Mouse (Mus musculus): ENCODE measurements around the gene Skiv2l. TPM values are rescaled to one million over a fixed set of nuclear protein-coding genes. Genes with fewer than 3 reads are reported as not detected.
"Not testable (repeated sequence)": the region's sequence is repeated elsewhere in the genome, so short reads cannot be mapped to it uniquely, and the experiment has no call there.

Gene Skiv2l
- total and polyA plus RNA-seq, 2 experiments, result 32.0 to 61.7 TPM

- no peaks in the 10 kb centered on the region for H3K36me3 ChIP-seq (ENCODE audit: control insufficient read depth, insufficient read depth, low read length)
- peak; percentile 95 for DNase-seq (ENCODE audit: extremely low read depth, low read depth, low spot score)
- peaks cover 12% of the 10 kb centered on the region for H3K4me1 ChIP-seq (ENCODE audit: control insufficient read depth, insufficient read depth, low read length)
- no peaks in the 10 kb centered on the region for H3K27me3 ChIP-seq (ENCODE audit: control insufficient read depth, insufficient read depth, low read length)
- no peaks in the 10 kb centered on the region for H3K79me2 ChIP-seq (ENCODE audit: control insufficient read depth, insufficient read depth, low read length)
- no peak overlapping the region for H3K9ac ChIP-seq (ENCODE audit: low read depth, low read length)
- peak overlapping the region; percentile 32 for H3K27ac ChIP-seq (replicated peaks; ENCODE audit: insufficient read depth, low read depth, low read length)
- 24% methylated on average over 7 of the region's 7 CpGs for WGBS
- no peak for TF ChIP-seq CTCF (IDR thresholded peaks at IDR 0.05; ENCODE audit: low read depth, low read length)
- TF ChIP-seq POLR2A (IDR thresholded peaks at IDR 0.05; ENCODE audit: extremely low read depth, insufficient read depth, low read length), result no peak
- no peak overlapping the region for H3K4me3 ChIP-seq (ENCODE audit: insufficient read depth, low read depth, low read length)
Measured at GRCm38 (mm10) chr17:34814818-34815370, 35.1 kb downstream of the Skiv2l start.

GRCm38 (mm10) chr17:34813747-34814146, 36.3 kb downstream of the Skiv2l start:
- H3K27me3 ChIP-seq (ENCODE audit: control insufficient read depth, insufficient read depth, low read length); H3K9ac ChIP-seq (ENCODE audit: low read depth, low read length); H3K4me3 ChIP-seq (ENCODE audit: insufficient read depth, low read depth, low read length); H3K36me3 ChIP-seq (ENCODE audit: control insufficient read depth, insufficient read depth, low read length); H3K27ac ChIP-seq (replicated peaks; ENCODE audit: insufficient read depth, low read depth, low read length); DNase-seq (ENCODE audit: extremely low read depth, low read depth, low spot score); H3K79me2 ChIP-seq (ENCODE audit: control insufficient read depth, insufficient read depth, low read length): not testable (repeated sequence)
- WGBS, result 68% methylated on average over 12 of the region's 12 CpGs
- peak; percentile 83 for TF ChIP-seq CTCF (IDR thresholded peaks at IDR 0.05; ENCODE audit: low read depth, low read length)
- H3K4me1 ChIP-seq (ENCODE audit: control insufficient read depth, insufficient read depth, low read length), result peaks cover 15% of the 10 kb centered on the region

GRCm38 (mm10) chr17:34811275-34811674, 38.7 kb downstream of the Skiv2l start:
- Histone ChIP-seq H3K79me2 (ENCODE audit: control insufficient read depth, insufficient read depth, low read length) (no peaks in the 10 kb centered on the region), H3K36me3 (ENCODE audit: control insufficient read depth, insufficient read depth, low read length) (no peaks in the 10 kb centered on the region), H3K4me1 (ENCODE audit: control insufficient read depth, insufficient read depth, low read length) (peaks cover 20% of the 10 kb centered on the region), H3K9ac (ENCODE audit: low read depth, low read length) (no peak overlapping the region), H3K27me3 (ENCODE audit: control insufficient read depth, insufficient read depth, low read length) (no peaks in the 10 kb centered on the region), H3K4me3 (ENCODE audit: insufficient read depth, low read depth, low read length) (no peak overlapping the region), H3K27ac (replicated peaks; ENCODE audit: insufficient read depth, low read depth, low read length) (no peak overlapping the region)
- DNase-seq (ENCODE audit: extremely low read depth, low read depth, low spot score), result no peak
- no peak for TF ChIP-seq CTCF (IDR thresholded peaks at IDR 0.05; ENCODE audit: low read depth, low read length)
- TF ChIP-seq POLR2A (IDR thresholded peaks at IDR 0.05; ENCODE audit: extremely low read depth, insufficient read depth, low read length), result no peak
- 74% methylated on average over 15 of the region's 15 CpGs for WGBS

- not testable (repeated sequence) for H3K27me3 ChIP-seq (ENCODE audit: control insufficient read depth, insufficient read depth, low read length); H3K4me3 ChIP-seq (ENCODE audit: insufficient read depth, low read depth, low read length); H3K79me2 ChIP-seq (ENCODE audit: control insufficient read depth, insufficient read depth, low read length); H3K9ac ChIP-seq (ENCODE audit: low read depth, low read length); H3K36me3 ChIP-seq (ENCODE audit: control insufficient read depth, insufficient read depth, low read length); H3K27ac ChIP-seq (replicated peaks; ENCODE audit: insufficient read depth, low read depth, low read length)
- H3K4me1 ChIP-seq (ENCODE audit: control insufficient read depth, insufficient read depth, low read length), result peaks cover 20% of the 10 kb centered on the region
- 30% methylated on average over 8 of the region's 8 CpGs for WGBS
- DNase-seq (ENCODE audit: extremely low read depth, low read depth, low spot score), result peak; percentile 53
Measured at GRCm38 (mm10) chr17:34810811-34811210, 39.2 kb downstream of the Skiv2l start.

- not testable (repeated sequence) for H3K79me2 ChIP-seq (ENCODE audit: control insufficient read depth, insufficient read depth, low read length); H3K9ac ChIP-seq (ENCODE audit: low read depth, low read length); DNase-seq (ENCODE audit: extremely low read depth, low read depth, low spot score); H3K27me3 ChIP-seq (ENCODE audit: control insufficient read depth, insufficient read depth, low read length); H3K4me3 ChIP-seq (ENCODE audit: insufficient read depth, low read depth, low read length); H3K36me3 ChIP-seq (ENCODE audit: control insufficient read depth, insufficient read depth, low read length)
- H3K4me1 ChIP-seq (ENCODE audit: control insufficient read depth, insufficient read depth, low read length), result peaks cover 20% of the 10 kb centered on the region
- 88% methylated on average over 5 of the region's 5 CpGs for WGBS
- H3K27ac ChIP-seq (replicated peaks; ENCODE audit: insufficient read depth, low read depth, low read length), result peak overlapping the region; percentile 26; the same call in 1 of the 2 replicates
Measured at GRCm38 (mm10) chr17:34810411-34810810, 39.6 kb downstream of the Skiv2l start.

GRCm38 (mm10) chr17:34808599-34809205, 41.3 kb downstream of the Skiv2l start:
- peak overlapping the region; percentile 88 for H3K27ac ChIP-seq (replicated peaks; ENCODE audit: insufficient read depth, low read depth, low read length)
- DNase-seq (ENCODE audit: extremely low read depth, low read depth, low spot score), result peak; percentile 97
- TF ChIP-seq POLR2A (IDR thresholded peaks at IDR 0.05; ENCODE audit: extremely low read depth, insufficient read depth, low read length), result no peak
- no peak for TF ChIP-seq CTCF (IDR thresholded peaks at IDR 0.05; ENCODE audit: low read depth, low read length)

More at GRCm38 (mm10) chr17:34808599-34809205, 41.3 kb downstream of the Skiv2l start:
- no peaks in the 10 kb centered on the region for H3K79me2 ChIP-seq (ENCODE audit: control insufficient read depth, insufficient read depth, low read length)
- 0 out of 2 replicates have a peak overlapping the region, but pooled peaks have one; percentile 4 for H3K4me3 ChIP-seq (ENCODE audit: insufficient read depth, low read depth, low read length)
- no peaks in the 10 kb centered on the region for H3K36me3 ChIP-seq (ENCODE audit: control insufficient read depth, insufficient read depth, low read length)
- H3K9ac ChIP-seq (ENCODE audit: low read depth, low read length), result peak overlapping the region; percentile 10; the same call in 1 of the 2 replicates
- H3K4me1 ChIP-seq (ENCODE audit: control insufficient read depth, insufficient read depth, low read length), result peaks cover 13% of the 10 kb centered on the region
- H3K27me3 ChIP-seq (ENCODE audit: control insufficient read depth, insufficient read depth, low read length), result no peaks in the 10 kb centered on the region
- 21% methylated on average over 6 of the region's 6 CpGs for WGBS
